Mouse (Mus musculus) thymus, adult 18-20 months (tissue): ENCODE results near the gene Acot8.

Source experiments
- DNase-seq, 2 experiments: peaks; one replicate each; pipeline ENCODE4 v3.0.0; 2022; ENCODE audit warnings: mixed read lengths in 2 of 2

The Acot8 gene

GRCm38 (mm10) chr2:164779481-164780086 lies 25.1 kb downstream of the Acot8 start, which contains the start of gene Tnnc2:
Gene Tnnc2, minus strand, starts transcription at chr2:164779967.
- no peak for DNase-seq

- no peak for DNase-seq
These were observed 25.9 kb downstream of the Acot8 start for GRCm38 (mm10) chr2:164778809-164779208.

DNA sequence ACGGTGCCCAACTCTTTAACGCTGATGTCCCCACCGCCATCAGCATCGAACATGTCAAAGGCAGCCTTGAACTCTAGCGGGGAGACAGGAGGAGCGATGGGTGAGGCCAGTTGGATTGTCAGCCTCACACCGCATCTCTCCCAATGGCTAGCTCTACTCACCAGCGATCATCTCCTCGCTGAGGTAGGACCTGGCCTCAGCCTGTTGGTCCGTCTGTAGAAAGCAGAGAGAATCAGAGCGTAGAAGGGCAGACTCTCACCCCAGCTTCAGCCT lies 26.7 kb downstream of the Acot8 start:
- no peak for DNase-seq

- DNase-seq: no peak
These were observed 27.3 kb downstream of the Acot8 start for GRCm38 (mm10) chr2:164777246-164778014.

DNA sequence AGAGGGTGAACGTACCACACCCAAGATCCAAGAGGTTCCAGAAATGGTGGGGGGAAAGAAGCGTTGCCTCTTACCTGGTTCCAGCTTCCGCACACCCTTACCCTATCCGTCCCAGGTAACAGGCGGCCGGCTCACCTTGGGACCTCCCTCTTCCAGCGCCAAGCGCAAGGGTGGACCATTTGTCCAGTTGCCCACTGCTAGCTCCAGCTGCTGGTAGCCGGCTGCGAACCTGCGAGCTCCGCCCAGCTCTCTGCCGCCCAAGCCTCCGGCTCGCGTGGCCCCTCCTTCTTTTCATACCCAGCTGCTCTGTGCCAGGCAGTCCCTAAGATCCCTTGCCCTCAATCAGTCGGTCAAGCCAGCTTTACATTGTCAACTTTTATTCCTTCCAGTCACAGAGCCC lies 27.9 kb downstream of the Acot8 start:
- no peak for DNase-seq

DNA sequence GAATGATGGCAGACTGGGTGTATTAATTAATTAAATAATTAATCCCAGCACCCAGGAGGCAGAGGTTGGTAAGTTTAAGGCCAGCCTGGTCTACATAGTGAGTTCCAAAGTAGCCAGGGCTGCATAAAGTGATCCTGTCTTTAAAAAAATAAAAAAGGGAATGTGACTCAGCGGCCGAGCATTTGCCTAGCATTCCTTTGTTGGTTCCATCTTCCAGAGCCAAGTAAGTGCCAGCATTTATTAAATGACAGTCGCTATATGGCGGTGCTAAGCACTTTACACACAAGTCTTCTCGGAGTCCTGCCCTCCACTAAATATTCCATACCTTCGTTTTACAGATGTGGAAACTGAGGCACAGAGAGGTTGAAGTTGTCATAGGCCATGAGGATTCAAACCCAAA lies 28.6 kb downstream of the Acot8 start:
- DNase-seq: no peak

DNA sequence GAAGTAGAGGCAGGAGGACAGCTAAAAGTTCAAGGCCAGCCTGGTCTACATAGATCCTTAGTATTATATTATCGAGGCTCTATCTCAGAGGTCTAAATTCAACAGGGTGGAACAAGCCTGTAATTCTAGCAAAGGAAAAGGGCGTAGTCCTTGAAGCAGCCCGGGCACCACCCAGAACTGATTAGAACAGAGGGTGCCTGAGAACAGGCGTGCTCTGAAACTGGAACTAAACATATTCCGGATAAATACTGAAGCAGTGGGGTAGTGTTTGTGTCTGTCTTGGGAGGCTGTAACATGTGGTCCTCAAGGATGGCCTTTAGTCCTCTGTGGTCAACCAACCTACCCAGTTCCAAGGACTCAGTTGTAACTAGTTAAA lies 30.7 kb downstream of the Acot8 start:
- no peak for DNase-seq

DNA sequence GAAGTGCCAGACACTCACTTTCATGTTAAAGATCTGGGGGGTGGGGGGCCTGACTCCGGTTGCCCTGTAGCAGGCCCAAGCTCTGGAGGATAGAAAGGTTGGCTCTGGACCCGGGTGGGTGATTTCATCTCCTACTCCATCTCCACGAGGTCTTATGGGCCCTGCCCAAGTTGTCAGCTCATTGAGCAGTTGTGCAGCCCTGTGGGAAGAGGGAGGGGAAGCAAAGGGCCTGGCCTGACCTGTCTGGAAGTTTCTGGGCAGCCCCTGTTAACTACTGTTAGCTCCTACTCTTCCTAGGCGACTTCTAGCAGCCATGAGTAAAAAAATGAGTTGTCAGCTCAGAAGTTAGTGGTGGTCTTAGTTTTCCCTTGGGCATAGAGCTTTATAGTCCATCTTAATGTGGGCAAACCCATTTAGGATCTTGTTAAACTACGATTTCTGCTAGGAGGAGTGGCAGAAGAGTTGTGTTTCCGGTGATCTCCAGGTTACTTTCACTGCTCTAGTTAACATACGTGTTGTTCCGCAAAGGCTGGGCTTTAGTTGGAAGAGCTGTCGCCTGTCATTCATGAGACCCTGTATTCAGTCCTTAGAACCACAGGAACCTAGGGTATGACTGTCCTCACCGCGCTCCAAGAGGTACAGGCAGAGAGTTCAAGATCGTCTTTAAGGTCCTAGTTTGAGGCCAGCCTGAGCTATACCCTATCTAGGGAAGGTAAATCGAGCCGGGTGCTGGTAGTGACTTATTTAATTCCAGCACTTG lies 31.3 kb downstream of the Acot8 start:
- DNase-seq: no peak

- DNase-seq: no peak
These were observed 33.6 kb downstream of the Acot8 start for GRCm38 (mm10) chr2:164771123-164771522.

DNA sequence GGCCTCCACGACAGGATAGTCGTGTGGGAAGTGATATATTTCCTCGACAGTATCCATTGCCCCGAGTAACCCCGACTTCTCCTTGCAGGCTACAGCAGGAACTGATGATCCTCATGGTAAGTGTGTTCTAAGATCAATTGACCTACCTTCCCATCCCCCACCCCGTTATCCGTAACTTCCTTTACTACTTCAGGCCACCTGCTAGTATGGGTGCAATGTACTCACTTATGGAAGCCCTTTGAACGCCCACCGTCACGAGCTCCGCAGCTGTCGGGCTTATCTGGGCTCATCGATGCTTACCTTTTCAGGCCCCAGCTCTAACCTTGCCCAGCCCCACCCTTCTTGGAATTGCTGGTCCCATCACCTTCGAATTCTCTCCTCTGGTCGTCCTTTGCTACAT lies 34.4 kb downstream of the Acot8 start:
- DNase-seq: no peak

GRCm38 (mm10) chr2:164769258-164770037 lies 35.2 kb downstream of the Acot8 start, which contains the start of gene Ube2c:
Gene Ube2c, plus strand, starts transcription at chr2:164769898.
- peak; percentile 95 to 97 for DNase-seq

- DNase-seq: no peak
These were observed 36.7 kb downstream of the Acot8 start for GRCm38 (mm10) chr2:164767812-164768540.

DNA sequence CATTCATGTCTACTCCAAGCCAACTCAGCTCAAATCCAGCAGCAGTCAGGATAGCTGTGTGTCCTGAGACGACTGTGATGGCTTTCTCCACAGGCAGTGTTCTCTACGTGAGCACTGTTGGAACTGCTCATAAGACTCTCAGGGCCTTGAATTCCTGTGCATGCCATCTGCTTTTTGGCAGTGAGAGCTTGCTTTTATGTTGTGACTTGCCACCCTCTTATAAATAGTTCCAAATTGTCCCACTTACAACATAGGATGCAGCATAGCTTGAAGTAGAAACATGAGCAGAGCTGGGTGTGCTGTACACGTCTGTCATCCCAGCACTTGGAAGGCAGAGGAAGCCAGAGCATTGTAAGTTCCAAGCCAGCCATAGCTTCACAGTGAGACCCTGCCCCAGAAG lies 38.8 kb downstream of the Acot8 start:
- DNase-seq: no peak

DNA sequence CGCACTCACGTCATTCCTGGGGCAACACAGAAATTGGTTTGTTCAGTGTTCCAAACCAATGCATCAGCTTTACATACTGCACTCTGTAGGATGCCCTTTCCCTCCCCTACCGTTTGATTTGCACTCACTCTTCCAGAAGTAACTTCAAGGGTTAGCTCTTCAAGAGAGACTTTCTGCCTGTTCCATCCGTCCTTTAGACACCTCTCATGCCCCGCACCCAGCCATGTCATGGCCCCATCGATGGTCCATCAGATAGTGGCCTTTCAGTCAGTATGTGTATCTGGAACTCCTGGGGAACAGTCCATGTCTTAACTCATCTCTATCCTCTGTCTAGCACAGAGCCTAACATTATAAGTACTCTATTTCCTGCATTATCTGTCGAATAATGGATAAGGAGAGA lies 42.1 kb downstream of the Acot8 start:
- no peak for DNase-seq

DNA sequence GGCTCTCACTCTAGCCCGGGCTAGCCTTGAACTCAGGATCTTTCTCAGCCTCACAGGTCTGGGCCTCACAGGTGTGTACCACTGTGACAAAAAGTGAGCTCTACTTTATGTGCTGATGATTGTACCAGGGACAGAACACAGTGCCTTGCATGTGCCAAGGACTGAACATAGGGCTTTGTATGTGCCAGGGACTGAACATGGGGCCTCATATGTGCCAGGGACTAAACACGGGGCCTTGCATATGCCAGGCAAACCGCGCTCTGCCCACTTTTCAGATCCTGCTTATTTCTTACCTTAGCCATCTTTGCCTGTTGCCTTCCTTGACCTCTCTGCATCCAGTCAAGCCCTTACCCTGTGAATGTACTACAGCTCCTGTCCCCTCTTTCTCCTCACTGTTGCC lies 42.7 kb downstream of the Acot8 start:
- no peak for DNase-seq

GRCm38 (mm10) chr2:164761502-164761901 lies 43.2 kb downstream of the Acot8 start:
- no peak for DNase-seq

DNA sequence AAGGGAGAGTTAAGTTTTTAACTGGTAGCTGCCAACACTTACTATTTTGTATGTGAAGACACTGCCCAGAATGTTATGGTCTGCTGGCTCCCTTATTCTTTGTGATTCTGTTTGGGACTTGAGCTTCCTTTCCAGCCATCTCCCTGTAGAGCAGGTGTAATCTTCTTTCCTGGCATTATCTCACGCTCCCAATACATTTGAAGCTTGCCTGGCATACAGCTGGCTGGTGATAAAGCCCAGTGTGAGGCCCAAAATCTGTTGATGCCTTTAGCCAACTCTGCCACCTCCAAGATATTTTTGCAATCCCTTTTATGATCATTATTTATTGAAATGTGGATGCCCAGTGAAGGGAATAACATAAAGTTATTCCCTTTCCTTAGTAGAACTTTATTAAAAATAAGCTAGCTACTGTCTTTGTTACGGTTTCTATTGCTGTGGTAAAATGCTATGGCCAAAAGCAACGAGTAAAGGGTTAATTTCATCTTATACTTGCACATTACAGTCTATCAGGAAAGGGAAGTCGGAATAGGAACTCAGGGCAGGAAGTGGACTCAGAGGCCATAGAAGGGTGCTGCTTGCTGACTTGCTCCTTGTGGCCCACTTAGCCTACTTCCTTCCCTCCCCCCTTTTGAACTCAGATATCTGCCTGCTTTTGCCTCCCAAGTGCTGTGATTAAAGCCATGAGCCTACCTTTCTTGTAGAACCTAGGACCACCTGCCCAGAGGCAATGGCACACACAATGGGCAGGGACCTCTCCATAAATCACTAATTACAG lies 44.4 kb downstream of the Acot8 start:
- DNase-seq: no peak

GRCm38 (mm10) chr2:164758692-164759091 lies 46.0 kb downstream of the Acot8 start:
- no peak for DNase-seq

DNA sequence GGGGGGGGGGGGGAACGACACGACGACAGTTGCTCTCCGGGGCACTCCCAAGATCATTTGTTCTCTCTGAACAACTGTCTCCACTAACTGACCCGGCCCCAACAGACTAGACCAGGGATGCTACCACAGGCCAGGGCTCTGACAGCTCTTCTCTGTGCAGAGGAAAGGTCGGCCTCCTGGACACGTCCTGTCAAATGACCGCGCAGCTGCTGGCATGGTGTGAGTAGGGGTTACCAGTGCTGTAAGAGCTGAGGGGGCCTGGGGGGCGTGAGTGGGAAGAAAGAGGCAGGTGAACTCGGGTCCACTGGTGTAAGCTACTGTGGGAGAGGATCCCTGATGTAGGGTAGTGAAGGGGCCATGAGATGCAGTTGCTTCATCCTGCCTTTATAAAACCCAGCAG lies 46.8 kb downstream of the Acot8 start:
- DNase-seq: no peak

- DNase-seq: no peak
These were observed 49.9 kb downstream of the Acot8 start for GRCm38 (mm10) chr2:164754800-164755199.

GRCm38 (mm10) chr2:164754105-164754504 lies 50.6 kb downstream of the Acot8 start:
- DNase-seq: no peak

DNA sequence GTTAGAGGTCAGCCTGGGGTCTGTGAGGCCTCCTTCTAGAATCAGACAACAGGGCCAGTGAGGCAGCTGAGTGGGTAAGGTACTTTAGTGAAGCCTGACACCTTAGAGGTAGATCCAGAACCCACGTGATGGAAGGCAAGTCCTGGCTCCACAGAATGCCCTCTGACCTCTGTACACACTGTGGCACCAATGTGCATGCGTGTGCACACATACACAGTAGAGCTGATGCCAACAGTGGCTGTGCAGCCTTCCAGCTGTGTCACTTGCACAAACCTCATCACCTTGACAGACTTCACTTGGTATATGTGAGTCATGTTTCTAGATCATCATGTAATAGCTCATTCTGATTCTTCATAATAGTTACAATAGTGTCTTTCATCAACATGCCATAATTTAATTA lies 52.2 kb downstream of the Acot8 start:
- no peak for DNase-seq
